Mouse (Mus musculus) hindbrain, embryonic 16.5 days (tissue): ENCODE data around the gene Nrsn1. TPM values are rescaled to one million over a fixed set of nuclear protein-coding genes. Genes with fewer than 3 reads are reported as not detected.

ENCODE experiments used
- ATAC-seq: fragments of 200-750 bp; cut with Nextera tagmentation; 2 replicates; pipeline ENCODE4 v1.8.0; 2017; ENCODE audit warnings: moderate TSS enrichment, moderate library complexity
- H3K27ac ChIP-seq: fragments of 300-500 bp; sonication (generic); 2 replicates; pipeline ENCODE4 v1.5.1; 2014; ENCODE audit warnings: low read depth, mild to moderate bottlenecking, control low read depth, low read length, moderate library complexity
- H3K27me3 ChIP-seq: fragments of 300-500 bp; sonication (generic); replicated peaks from 2 replicates; pipeline ENCODE4 v1.6.1; 2014; ENCODE audit warnings: low read length; ENCODE audit not compliant: control insufficient read depth, insufficient read depth
- H3K36me3 ChIP-seq: fragments of 300-500 bp; sonication (generic); 2 replicates; pipeline ENCODE4 v1.6.1; 2014; ENCODE audit warnings: mild to moderate bottlenecking, low read length, moderate library complexity, mixed read lengths; ENCODE audit not compliant: control insufficient read depth, insufficient read depth
- H3K4me1 ChIP-seq: fragments of 300-500 bp; sonication (generic); 2 replicates; pipeline ENCODE4 v1.6.1; 2014; ENCODE audit warnings: low read depth, low read length; ENCODE audit not compliant: control insufficient read depth, insufficient read depth
- H3K4me2 ChIP-seq: fragments of 300-500 bp; sonication (generic); 2 replicates; pipeline ENCODE4 v1.6.1; 2014; ENCODE audit warnings: mild to moderate bottlenecking, low read length, control low read depth, moderate library complexity
- H3K4me3 ChIP-seq: fragments of 300-500 bp; sonication (generic); 2 replicates; pipeline ENCODE4 v1.5.1; 2014; ENCODE audit warnings: mild to moderate bottlenecking, low read length, control low read depth, moderate library complexity
- H3K9ac ChIP-seq: fragments of 300-500 bp; sonication (generic); 2 replicates; pipeline ENCODE4 v1.6.1; 2014; ENCODE audit warnings: low read depth, mild to moderate bottlenecking, control low read depth, low read length, moderate library complexity
- H3K9me3 ChIP-seq: fragments of 300-500 bp; sonication (generic); 2 replicates; pipeline ENCODE4 v1.6.1; 2014; ENCODE audit warnings: mild to moderate bottlenecking, low read length, moderate library complexity; ENCODE audit not compliant: control insufficient read depth
- WGBS: fragments of 180-500 bp; shearing (Covaris S2); extraction: QIAGEN DNeasy Blood & Tissue Kit; methylation state at CpG from one replicate; pipeline ENCODE4 v1.1.7; 2014; 5-methylcytosine and 5-hydroxymethylcytosine counted together
- polyA plus RNA-seq: library from polyadenylated mRNA; unstranded; fragments of >200 nt; fragmentation: Nextera tagmentation; extraction: Ambion mirVana; gene quantifications from 2 replicates; pipeline ENCODE4 v1.2.1, GENCODE M21; 2015

Gene Nrsn1
- polyA plus RNA-seq, 1 experiment from 2014 or later = 80.7 TPM

DNA sequence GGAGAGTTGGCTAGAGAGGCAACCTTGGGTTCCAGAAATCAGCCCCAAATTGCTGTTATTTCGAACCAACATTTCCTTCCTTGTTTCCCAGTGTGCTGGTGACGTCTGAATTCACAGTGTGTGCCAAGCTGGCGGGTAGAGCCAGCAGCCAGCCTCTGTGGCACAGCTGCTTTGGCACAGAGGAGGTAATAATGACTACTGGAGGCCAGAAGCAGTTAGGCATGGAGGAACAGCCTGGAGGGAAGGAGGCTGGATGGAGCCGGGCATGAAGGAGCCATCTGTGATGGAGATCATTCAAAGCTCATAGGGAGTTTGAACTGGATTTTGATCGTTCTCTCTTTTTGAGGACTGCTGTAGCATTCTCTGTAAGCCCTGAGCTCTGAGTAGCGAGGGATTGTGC, 12.7 kb downstream of the Nrsn1 start:
- Histone ChIP-seq H3K9me3 (no peaks in the 10 kb centered on the region), H3K27ac (no peak overlapping the region), H3K36me3 (no peaks in the 10 kb centered on the region), H3K27me3 (no peaks in the 10 kb centered on the region), H3K4me3 (no peak overlapping the region), H3K4me2 (no peak overlapping the region), H3K9ac (no peak overlapping the region), H3K4me1 (no peaks in the 10 kb centered on the region)
- peak; percentile 73 for ATAC-seq
- 86% methylated on average over 6 of the region's 6 CpGs for WGBS

DNA sequence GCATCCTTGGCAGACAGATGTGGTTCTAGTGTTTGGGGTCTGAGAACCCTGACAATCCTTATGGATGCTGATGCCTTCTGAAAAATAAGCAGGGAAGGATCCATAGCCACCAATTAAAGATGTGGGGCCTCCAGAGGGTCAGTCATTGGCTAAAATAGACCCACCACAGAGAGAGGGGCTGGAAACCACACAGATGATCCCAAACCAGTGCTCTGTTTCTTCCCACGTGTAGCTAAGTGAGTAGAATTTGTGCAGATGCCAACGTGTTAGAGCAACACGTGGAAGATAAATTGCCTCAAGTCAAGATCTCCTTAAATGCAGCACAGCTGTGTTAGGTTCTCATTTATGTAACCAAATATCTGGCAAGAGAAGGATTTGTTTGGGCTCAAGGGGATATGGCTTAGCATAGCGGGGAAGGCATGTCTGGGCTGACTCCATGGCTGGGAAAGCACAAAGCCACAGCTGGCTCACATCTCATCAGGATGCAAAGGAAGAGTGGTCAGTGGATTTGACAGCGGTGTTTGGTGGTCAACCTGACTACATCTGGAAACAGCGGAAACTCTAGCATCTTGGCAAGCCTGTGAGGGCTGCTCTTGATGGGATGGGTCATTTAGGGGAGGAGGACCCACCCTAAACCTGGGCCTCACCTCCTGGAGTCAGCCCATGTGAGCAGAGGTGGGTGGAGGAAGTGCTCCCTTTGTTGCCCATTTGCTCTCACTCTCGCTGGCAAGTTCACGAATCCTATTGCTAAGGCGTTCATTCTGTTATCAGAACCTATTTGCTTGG, 15.6 kb downstream of the Nrsn1 start:
- H3K27ac ChIP-seq = no peak overlapping the region
- no peaks in the 10 kb centered on the region for H3K4me1 ChIP-seq
- no peaks in the 10 kb centered on the region for H3K36me3 ChIP-seq
- no peak overlapping the region for H3K9ac ChIP-seq
- no peak for ATAC-seq
- no peaks in the 10 kb centered on the region for H3K9me3 ChIP-seq
- H3K4me3 ChIP-seq = no peak overlapping the region
- no peaks in the 10 kb centered on the region for H3K27me3 ChIP-seq
- no peak overlapping the region for H3K4me2 ChIP-seq
- 86% methylated on average over 9 of the region's 9 CpGs for WGBS

DNA sequence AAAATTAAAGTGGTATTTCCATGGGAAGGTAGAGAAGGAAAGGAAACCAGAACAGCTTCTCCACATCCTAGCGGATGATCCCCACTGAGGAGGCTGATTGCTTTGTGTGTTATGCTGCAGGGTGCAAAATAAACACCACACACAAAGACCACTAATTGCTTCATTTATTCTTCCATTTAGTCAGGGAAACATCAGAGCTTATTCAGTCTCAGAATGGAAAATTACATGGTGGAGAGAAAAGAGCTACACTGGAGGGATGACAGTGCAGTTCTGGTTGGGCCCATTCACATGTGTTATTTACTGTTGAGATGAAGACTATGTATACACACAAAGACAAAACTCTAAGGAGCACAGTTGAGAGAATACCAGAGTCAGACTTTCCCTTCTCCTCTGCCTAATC, 18.4 kb downstream of the Nrsn1 start:
- H3K9me3 ChIP-seq = no peaks in the 10 kb centered on the region
- H3K4me1 ChIP-seq = no peaks in the 10 kb centered on the region
- H3K27ac ChIP-seq = no peak overlapping the region
- H3K36me3 ChIP-seq = no peaks in the 10 kb centered on the region
- ATAC-seq = no peak; the same call in 1 of the 2 replicates
- no peak overlapping the region for H3K4me3 ChIP-seq
- no peaks in the 10 kb centered on the region for H3K27me3 ChIP-seq
- 54% methylated on average over 1 of the region's 1 CpGs for WGBS
- no peak overlapping the region for H3K4me2 ChIP-seq
- H3K9ac ChIP-seq = no peak overlapping the region

DNA sequence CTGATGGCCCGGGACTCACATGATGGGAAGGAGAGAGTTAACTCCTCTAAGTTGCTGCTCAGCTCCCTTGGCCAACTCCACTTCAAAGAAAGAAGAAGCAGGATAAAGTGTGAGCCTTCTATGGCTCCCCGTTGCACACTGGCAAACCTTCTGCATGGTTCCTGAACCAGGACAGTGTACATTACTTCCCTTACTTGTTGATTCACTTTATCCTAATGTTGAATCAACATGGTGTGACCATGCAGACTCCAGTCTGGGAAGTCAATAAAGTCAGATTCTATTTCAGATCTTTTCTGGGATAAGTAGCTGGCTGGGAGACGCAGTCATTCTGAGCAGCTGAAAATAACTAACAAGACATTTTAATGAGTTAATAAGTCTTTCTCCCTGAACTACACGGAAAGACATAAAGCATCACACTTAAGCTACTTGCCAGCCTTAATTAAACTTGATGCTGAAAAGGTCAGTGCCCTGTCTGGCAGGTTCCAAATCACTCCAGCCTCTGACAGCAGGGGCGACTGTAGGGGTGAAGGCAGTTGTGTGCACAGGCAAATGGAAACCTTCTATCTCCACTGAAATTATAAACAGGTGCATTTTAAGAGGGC, 50.0 kb downstream of the Nrsn1 start:
- H3K4me1 ChIP-seq = no peaks in the 10 kb centered on the region
- H3K36me3 ChIP-seq = no peaks in the 10 kb centered on the region
- WGBS = 77% methylated on average over 5 of the region's 5 CpGs
- H3K27me3 ChIP-seq = no peaks in the 10 kb centered on the region
- ATAC-seq = no peak
- H3K27ac ChIP-seq = no peak overlapping the region
- H3K9me3 ChIP-seq = no peaks in the 10 kb centered on the region
- no peak overlapping the region for H3K4me2 ChIP-seq
- no peak overlapping the region for H3K4me3 ChIP-seq
- no peak overlapping the region for H3K9ac ChIP-seq

DNA sequence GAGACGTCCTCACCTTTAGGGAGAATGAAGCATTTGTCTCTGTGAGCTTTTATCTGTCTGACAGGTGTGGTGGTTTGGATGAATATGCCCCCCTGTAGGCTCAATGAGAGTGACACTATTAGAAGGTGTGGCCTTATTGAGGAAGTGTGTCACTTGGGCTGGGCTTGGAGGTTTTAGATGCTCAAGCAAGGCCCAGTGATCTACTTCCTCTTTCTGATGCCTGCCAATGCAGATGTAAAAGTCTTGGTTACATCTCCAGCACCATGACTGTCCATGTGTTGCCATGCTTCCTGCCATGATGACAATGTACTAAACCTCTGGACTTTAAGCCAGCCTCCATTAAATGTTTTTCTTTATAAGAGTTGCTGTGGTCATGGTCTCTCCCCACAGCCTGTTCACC, 51.9 kb downstream of the Nrsn1 start:
- no peaks in the 10 kb centered on the region for H3K4me1 ChIP-seq
- no peak for ATAC-seq
- no peak overlapping the region for H3K27ac ChIP-seq
- 89% methylated on average over 1 of the region's 1 CpGs for WGBS
- H3K36me3 ChIP-seq = no peaks in the 10 kb centered on the region
- H3K4me2 ChIP-seq = no peak overlapping the region
- H3K27me3 ChIP-seq = no peaks in the 10 kb centered on the region
- H3K4me3 ChIP-seq = no peak overlapping the region
- no peaks in the 10 kb centered on the region for H3K9me3 ChIP-seq
- no peak overlapping the region for H3K9ac ChIP-seq

DNA sequence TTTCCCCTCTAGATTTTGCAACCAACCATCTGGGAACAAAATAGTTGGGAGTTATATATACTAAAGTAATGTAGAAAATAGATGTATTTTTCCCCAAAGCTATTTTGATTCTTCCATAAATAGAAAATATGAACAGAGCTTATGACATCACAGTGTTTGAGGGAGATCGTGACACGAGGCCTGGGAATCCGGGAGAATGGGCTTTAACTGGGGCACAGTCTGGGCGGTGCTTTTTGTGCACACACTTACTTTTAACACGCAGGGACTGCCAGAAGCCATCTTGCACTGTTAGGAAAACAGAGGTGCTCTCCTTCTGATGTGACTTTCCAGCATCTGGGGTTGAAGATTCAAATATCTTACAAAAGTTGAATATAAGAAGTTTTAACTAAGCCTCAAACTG, 63.4 kb downstream of the Nrsn1 start:
- Histone ChIP-seq H3K27me3 (no peaks in the 10 kb centered on the region), H3K36me3 (no peaks in the 10 kb centered on the region), H3K4me1 (no peaks in the 10 kb centered on the region), H3K9me3 (no peaks in the 10 kb centered on the region), H3K27ac (no peak overlapping the region), H3K4me2 (no peak overlapping the region), H3K4me3 (no peak overlapping the region), H3K9ac (no peak overlapping the region)
- WGBS = 89% methylated on average over 5 of the region's 5 CpGs
- no peak for ATAC-seq

Other genes with a start within 250 kb of the Nrsn1 start
- gene Dcdc2a, start 214.5 kb downstream of the Nrsn1 start, polyA plus RNA-seq = 4.4 and 6.0 TPM in 2 replicates